Comparison of ENCODE assay signal across 29 mouse cellular contexts in genomic region chr17:18231996-18232395, GRCm38 (mm10). TPM values are rescaled to one million over a fixed set of nuclear protein-coding genes. Genes with fewer than 3 reads are reported as not detected.
"Had no signal": no experiment of that assay in that cellular context is flagged by ENCODE, and none has a peak within 500 bp of the region (broad histone marks: within the 10 kb centered on the region; RNA-seq: fewer than 3 reads in every experiment).

No protein-coding gene starts in this region.

- H3K27ac ChIP-seq: embryonic facial prominence, embryonic 10.5 days; embryonic facial prominence, embryonic 12.5 days; embryonic facial prominence, embryonic 13.5 days; embryonic facial prominence, embryonic 15.5 days; forebrain, embryonic 10.5 days; forebrain, embryonic 12.5 days; forebrain, embryonic 13.5 days; forebrain, embryonic 15.5 days; gastrocnemius, adult 2 months; heart, adult 2 months; heart, embryonic 10.5 days had no signal

- H3K9me3 ChIP-seq: embryonic facial prominence, embryonic 13.5 days; embryonic facial prominence, embryonic 15.5 days had no signal

- H3K9ac ChIP-seq: embryonic facial prominence, embryonic 12.5 days; embryonic facial prominence, embryonic 13.5 days; embryonic facial prominence, embryonic 15.5 days; forebrain, embryonic 12.5 days; forebrain, embryonic 13.5 days; forebrain, embryonic 15.5 days; forebrain, postnatal 0 days had no signal

- H3K36me3 ChIP-seq: embryonic facial prominence, embryonic 10.5 days; embryonic facial prominence, embryonic 12.5 days; embryonic facial prominence, embryonic 13.5 days; embryonic facial prominence, embryonic 15.5 days; forebrain, embryonic 10.5 days; forebrain, embryonic 12.5 days; forebrain, embryonic 15.5 days; heart, embryonic 10.5 days had no signal

- DNase-seq: cerebellum, adult 9-11 months; cerebellum, postnatal 10 days; cerebellum, postnatal 14 days; cerebellum, postnatal 25 days; cerebellum, postnatal 36 days; forebrain, postnatal 0 days; gastrocnemius, adult 2 months; gastrocnemius, postnatal 10 days; gastrocnemius, postnatal 14 days; gastrocnemius, postnatal 25 days; gastrocnemius, postnatal 36 days; heart, adult 18-20 months; heart, adult 2 months had no signal

- H3K4me3 ChIP-seq: embryonic facial prominence, embryonic 10.5 days; embryonic facial prominence, embryonic 12.5 days; embryonic facial prominence, embryonic 13.5 days; embryonic facial prominence, embryonic 15.5 days; erythroblast, embryonic 14.5 days; forebrain, embryonic 10.5 days; forebrain, embryonic 12.5 days; forebrain, embryonic 13.5 days; forebrain, embryonic 15.5 days; gastrocnemius, adult 2 months; heart, adult 2 months; heart, embryonic 10.5 days had no signal

- H3K4me1 ChIP-seq: embryonic facial prominence, embryonic 10.5 days; embryonic facial prominence, embryonic 12.5 days; embryonic facial prominence, embryonic 13.5 days; embryonic facial prominence, embryonic 15.5 days; forebrain, embryonic 10.5 days; forebrain, embryonic 12.5 days; forebrain, embryonic 13.5 days; forebrain, embryonic 15.5 days; heart, embryonic 10.5 days had no signal

RNA-seq across cellular contexts. Expression of gene Vmn2r94, which starts 45.6 kb away (rescaled TPM):
- total RNA-seq: common myeloid progenitor, adult 5-6 weeks; forebrain, postnatal 0 days; gastrocnemius, adult 18-20 months; gastrocnemius, adult 2 months; gastrocnemius, adult 8-10 months; gastrocnemius, postnatal 10 days; gastrocnemius, postnatal 14 days; gastrocnemius, postnatal 25 days; gastrocnemius, postnatal 36 days; gastrocnemius, postnatal 4 days; granulocyte monocyte progenitor cell, adult 5-6 weeks; heart, adult 18-20 months; heart, adult 2 months; heart, adult 8-10 months had no signal
